Mouse (Mus musculus) thymus, adult 2 months (tissue): ENCODE measurements around the gene Hp1bp3.

ENCODE experiments used
- CTCF ChIP-seq: fragments of 200-500 bp; IDR thresholded peaks from 2 replicates; pipeline ENCODE4 v1.5.1; 2012; ENCODE audit warnings: mild to moderate bottlenecking, control low read depth, low read length, moderate library complexity, borderline replicate concordance; ENCODE audit not compliant: control insufficient read depth, poor library complexity, insufficient read depth; ENCODE audit errors: extremely low read depth
- POLR2A ChIP-seq: fragments of 200-500 bp; IDR thresholded peaks from 2 replicates; pipeline ENCODE4 v1.6.1; 2012; ENCODE audit warnings: mild to moderate bottlenecking, low read length, control low read depth, moderate library complexity; ENCODE audit not compliant: control insufficient read depth, poor library complexity, insufficient read depth; ENCODE audit errors: extremely low read depth

DNA sequence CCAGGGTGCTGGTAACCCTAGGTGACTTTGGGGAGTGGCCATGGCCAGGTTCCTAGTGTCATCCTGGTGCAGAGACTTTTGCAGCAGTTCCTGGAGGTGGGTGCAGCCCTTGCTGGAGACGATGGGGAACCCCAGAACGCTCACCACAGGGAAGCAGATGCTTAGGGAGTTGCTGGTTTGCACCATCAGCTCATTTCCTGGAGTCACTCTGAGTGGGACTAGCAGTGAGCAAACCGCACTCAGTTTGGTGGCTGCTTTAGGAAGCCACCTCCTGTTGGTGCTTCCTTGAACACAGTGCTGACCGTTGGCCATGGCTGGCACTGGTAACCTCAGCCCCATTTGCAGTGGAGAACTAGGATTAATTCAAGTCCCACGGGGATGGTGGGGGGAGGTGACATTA, 43.4 kb downstream of the Hp1bp3 start:
- TF ChIP-seq CTCF (no peak), POLR2A (no peak)
